Mouse (Mus musculus): ENCODE measurements at regions not wholly inside any gene's neighbourhood (a gene's known extent, or its start where the extent isn't known, plus 50 kb on each side); places are given as distances from the start of the nearest gene placed in this dataset.
A peak's percentile ranks its signal among the peaks of the same experiment; 100 is the strongest.
"Not testable (repeated sequence)": the region's sequence is repeated elsewhere in the genome, so short reads cannot be mapped to it uniquely, and the experiment has no call there.

DNA sequence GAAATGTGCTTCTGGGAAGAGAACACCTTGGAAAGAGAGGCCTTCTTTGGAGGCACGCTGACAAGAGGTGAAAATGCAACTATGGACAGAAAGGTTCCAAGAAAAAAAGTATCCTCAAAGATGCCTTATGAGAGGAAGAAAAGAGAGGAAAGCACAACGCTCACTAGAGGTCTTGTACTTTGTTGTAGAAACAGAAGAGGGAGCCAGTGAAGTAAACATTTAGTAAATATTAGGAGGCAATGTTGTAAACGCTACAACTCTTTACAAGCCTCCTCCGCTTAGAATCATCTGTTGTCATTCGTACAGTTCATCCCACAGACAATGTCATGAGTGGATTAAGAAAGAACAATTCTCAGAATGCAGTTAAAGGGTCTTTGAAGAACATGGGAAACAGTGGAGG, 77.4 kb downstream of the Tfpi2 start:
- DNase-seq = peak in 1 of 2 experiments; percentile 1

- DNase-seq = no peak
Observed at GRCm38 (mm10) chr6:3904704-3905103, 84.0 kb downstream of the Tfpi2 start.

GRCm38 (mm10) chr6:3875816-3876215, 111.3 kb upstream of the Calcr start:
- not testable (repeated sequence) for DNase-seq

DNA sequence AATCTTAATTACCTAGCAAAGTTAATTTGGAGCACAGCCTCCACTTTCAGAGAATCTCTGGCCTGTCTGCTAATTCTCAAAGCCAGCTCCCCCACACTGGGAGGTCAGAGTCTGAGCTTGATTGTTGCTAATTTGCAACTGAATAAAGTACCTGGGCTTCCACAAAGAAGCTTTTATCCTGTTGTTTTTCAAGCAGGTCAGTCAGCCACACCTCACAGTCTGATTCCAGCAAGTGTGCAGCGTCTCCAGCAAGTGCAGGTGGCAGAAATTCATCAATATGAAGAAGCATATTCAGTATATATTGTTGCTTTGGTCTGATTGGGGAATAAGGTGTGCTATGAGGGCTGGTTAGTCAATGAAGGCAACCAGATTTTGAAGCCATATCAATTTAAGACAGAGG, 110.3 kb upstream of the Calcr start:
- not testable (repeated sequence) for DNase-seq

DNA sequence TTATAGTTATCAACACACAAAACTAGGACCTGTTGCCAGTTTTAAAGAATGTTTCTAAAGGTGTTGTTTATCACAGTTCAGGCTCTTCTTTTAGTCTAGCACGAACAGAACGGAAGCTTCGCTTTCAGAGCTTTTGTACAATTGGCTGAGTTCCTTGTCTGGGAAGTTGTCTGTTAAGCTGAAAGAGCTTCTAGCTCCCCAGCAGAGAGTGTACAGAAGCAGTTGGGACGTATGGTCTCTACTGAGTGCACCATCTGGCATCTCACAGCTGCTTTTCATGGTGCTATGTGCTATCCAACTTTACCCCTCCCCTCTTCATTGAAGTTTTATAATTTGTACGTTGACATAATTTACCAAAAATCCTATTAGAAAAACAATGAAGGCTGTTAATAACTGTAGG, 96.5 kb upstream of the Calcr start:
- DNase-seq = peak in 1 of 2 experiments; percentile 1

GRCm38 (mm10) chr6:3860587-3860975, 96.1 kb upstream of the Calcr start:
- no peak for DNase-seq

DNA sequence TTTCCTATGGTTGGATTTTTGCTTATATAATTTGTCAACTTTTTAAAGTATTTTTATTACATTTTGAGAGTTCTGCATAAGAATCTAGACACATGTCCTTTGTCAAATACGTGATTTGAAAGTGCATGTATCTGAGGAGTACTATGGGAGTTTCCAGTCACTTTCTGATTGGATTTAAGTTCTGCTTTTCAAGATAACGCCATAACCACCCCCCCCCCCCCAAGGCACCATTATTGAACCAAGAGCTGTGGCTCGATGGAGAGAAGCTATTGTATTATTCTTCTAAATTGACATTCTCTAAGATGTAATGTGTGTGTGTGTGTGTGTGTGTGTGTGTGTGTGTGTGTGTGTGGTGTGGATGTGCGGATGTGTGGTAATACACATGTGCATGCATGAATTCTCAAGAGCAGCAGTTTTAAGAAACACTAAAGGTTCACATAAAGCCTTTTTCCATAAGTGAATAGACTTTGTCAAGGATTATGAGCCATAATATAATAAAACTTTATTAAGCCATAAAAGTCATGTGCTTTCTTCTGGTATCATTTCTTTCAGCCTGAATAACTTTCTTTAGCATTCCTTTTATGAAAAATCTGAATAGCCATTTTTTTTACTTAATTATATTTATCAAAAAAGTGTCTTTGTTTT, 95.5 kb upstream of the Calcr start:
- no peak for DNase-seq

DNA sequence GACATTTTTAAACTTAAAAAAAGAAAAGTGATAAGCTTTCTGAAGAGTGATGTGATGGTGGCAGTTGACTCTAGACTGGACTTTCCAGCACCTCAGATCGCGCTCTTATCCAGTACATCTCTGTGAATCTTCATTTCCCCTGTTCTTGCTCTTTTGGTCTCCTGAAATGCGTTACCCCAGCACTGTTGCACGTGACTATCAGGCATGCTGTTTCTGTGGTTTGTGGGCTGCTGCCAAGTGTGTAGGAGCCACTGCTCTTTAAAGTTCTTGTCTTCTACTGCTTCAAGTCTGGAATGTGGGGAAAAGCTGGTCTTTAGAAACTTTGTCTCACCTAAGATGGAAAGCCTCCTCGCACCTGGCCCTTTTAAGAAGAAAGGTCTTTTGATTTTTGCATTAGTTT, 85.6 kb upstream of the Calcr start:
- peak in 1 of 2 experiments; percentile 1 for DNase-seq
